Mouse (Mus musculus) Patski (cell line): ENCODE results near the gene Gm4737. TPM values are rescaled to one million over a fixed set of nuclear protein-coding genes. Genes with fewer than 3 reads are reported as not detected.

Source experiments
- ATAC-seq: fragments of 100-300 bp; one replicate; pipeline ENCODE4 v1.8.0; 2021
- CTCF ChIA-PET: fragments of 350-600 bp; sonication (Branson Sonifier 250); formaldehyde crosslinking; loops from one replicate; lab custom pipeline; 2022; ENCODE audit warnings: inconsistent platforms; lab: Charles Lee
- POLR2A ChIA-PET: fragments of 350-600 bp; sonication (Branson Sonifier 250); formaldehyde crosslinking; loops from one replicate; lab custom pipeline; 2022; ENCODE audit warnings: antibody characterized with exemption, inconsistent platforms; lab: Charles Lee
- DNase-seq: peaks from one replicate; pipeline ENCODE4 v3.0.0-alpha.2; 2011; ENCODE audit warnings: low read depth, low spot score
- H3K27me3 ChIP-seq: fragments of 371-371 bp; one replicate; pipeline ENCODE4 v1.5.1; 2021
- CTCF ChIP-seq: fragments of 100-300 bp; IDR thresholded peaks from one replicate; pipeline ENCODE4 v1.5.1; 2021
- in situ Hi-C: fragments of 300-500 bp; cut with MboI; formaldehyde crosslinking; loops from 3 replicates; pipeline ENCODE4 v1.11.1; 2018; ENCODE audit warnings: low pct_unique_long_range_greater_than_20kb, mixed read lengths
- polyA plus RNA-seq: library from polyadenylated mRNA; unstranded; gene quantifications from one replicate; pipeline ENCODE4 v1.2.3, GENCODE M21; 2021

The Gm4737 gene
- polyA plus RNA-seq, 1 experiment from 2014 or later = 92.0 TPM

GRCm38 (mm10) chr16:46121420-46121819 is 33.5 kb downstream of the Gm4737 start:
- ATAC-seq = no peak
- in situ Hi-C loops = no loop called here
- CTCF ChIA-PET = no interaction called here
- H3K27me3 ChIP-seq = peaks cover 4% of the 10 kb centered on the region
- no peak for DNase-seq
- POLR2A ChIA-PET = no interaction called here
- peak; percentile 49 for TF ChIP-seq CTCF

- TF ChIP-seq CTCF = no peak
- peaks cover 4% of the 10 kb centered on the region for H3K27me3 ChIP-seq
- in situ Hi-C loops = no loop called here
- no peak for ATAC-seq
- DNase-seq = no peak
- ChIA-PET CTCF (interaction anchor here (1.2 kb wide), 1 partner anchor 92 kb away, joined by 3 read pairs; no protein-coding TSS in a partner anchor), POLR2A (no interaction called here)
Observed at GRCm38 (mm10) chr16:46120607-46121006, 34.3 kb downstream of the Gm4737 start.

GRCm38 (mm10) chr16:46120020-46120419 is 34.9 kb downstream of the Gm4737 start, which contains the start of gene Cd96:
Gene Cd96 (minus strand): TSS chr16:46120251.
- peaks cover 4% of the 10 kb centered on the region for H3K27me3 ChIP-seq

GRCm38 (mm10) chr16:46117645-46118044 is 37.2 kb downstream of the Gm4737 start:
- CTCF ChIA-PET = no interaction called here
- POLR2A ChIA-PET = no interaction called here
- in situ Hi-C loops = no loop called here
- DNase-seq (no peak), ATAC-seq (no peak)
- TF ChIP-seq CTCF = no peak
- peaks cover 4% of the 10 kb centered on the region for H3K27me3 ChIP-seq

More at GRCm38 (mm10) chr16:46120020-46120419, 34.9 kb downstream of the Gm4737 start, which contains the start of gene Cd96:
- no peak for TF ChIP-seq CTCF
- ATAC-seq (no peak), DNase-seq (no peak)
- ChIA-PET CTCF (interaction anchor here (1.2 kb wide), 1 partner anchor 91 kb away, joined by 3 read pairs; no protein-coding TSS in a partner anchor), POLR2A (no interaction called here)
- in situ Hi-C loops = no loop called here

- peaks cover 2% of the 10 kb centered on the region for H3K27me3 ChIP-seq
- in situ Hi-C loops = no loop called here
- DNase-seq (no peak), ATAC-seq (no peak)
- CTCF ChIA-PET = no interaction called here
- POLR2A ChIA-PET = no interaction called here
- TF ChIP-seq CTCF = no peak
Observed at GRCm38 (mm10) chr16:46114727-46115126, 40.1 kb downstream of the Gm4737 start.

- no peak for TF ChIP-seq CTCF
- ChIA-PET CTCF (no interaction called here), POLR2A (no interaction called here)
- ATAC-seq (no peak), DNase-seq (no peak)
- in situ Hi-C loops = loop anchor here (5.0 to 10.0 kb wide), 3 partner anchors 115 to 432 kb away; no protein-coding TSS in a partner anchor
- H3K27me3 ChIP-seq = peaks cover 10% of the 10 kb centered on the region
Observed at GRCm38 (mm10) chr16:46109536-46109935, 45.3 kb downstream of the Gm4737 start.

GRCm38 (mm10) chr16:46107431-46107830 is 47.4 kb downstream of the Gm4737 start:
- no peak for ATAC-seq

GRCm38 (mm10) chr16:46104491-46104890 is 50.4 kb downstream of the Gm4737 start:
- TF ChIP-seq CTCF = no peak
- ATAC-seq (no peak), DNase-seq (no peak)
- CTCF ChIA-PET = no interaction called here
- POLR2A ChIA-PET = no interaction called here
- in situ Hi-C loops = loop anchor here (10.0 kb wide), 2 partner anchors 110 to 390 kb away; no protein-coding TSS in a partner anchor
- peaks cover 10% of the 10 kb centered on the region for H3K27me3 ChIP-seq

More at GRCm38 (mm10) chr16:46107431-46107830, 47.4 kb downstream of the Gm4737 start:
- H3K27me3 ChIP-seq = peaks cover 10% of the 10 kb centered on the region
- ChIA-PET POLR2A (no interaction called here), CTCF (no interaction called here)
- TF ChIP-seq CTCF = no peak
- in situ Hi-C loops = loop anchor here (5.0 to 10.0 kb wide), 3 partner anchors 113 to 430 kb away; no protein-coding TSS in a partner anchor
- no peak for DNase-seq

Other genes starting within 250 kb of the Gm4737 start
- gene Phldb2, start 201.5 kb downstream of the Gm4737 start, polyA plus RNA-seq = 200 TPM
- 8.2 TPM for gene Plcxd2, start 144.9 kb downstream of the Gm4737 start, polyA plus RNA-seq
- gene Cd96, start 34.8 kb downstream of the Gm4737 start, polyA plus RNA-seq = 0.04 TPM